In the genomic region with DNA sequence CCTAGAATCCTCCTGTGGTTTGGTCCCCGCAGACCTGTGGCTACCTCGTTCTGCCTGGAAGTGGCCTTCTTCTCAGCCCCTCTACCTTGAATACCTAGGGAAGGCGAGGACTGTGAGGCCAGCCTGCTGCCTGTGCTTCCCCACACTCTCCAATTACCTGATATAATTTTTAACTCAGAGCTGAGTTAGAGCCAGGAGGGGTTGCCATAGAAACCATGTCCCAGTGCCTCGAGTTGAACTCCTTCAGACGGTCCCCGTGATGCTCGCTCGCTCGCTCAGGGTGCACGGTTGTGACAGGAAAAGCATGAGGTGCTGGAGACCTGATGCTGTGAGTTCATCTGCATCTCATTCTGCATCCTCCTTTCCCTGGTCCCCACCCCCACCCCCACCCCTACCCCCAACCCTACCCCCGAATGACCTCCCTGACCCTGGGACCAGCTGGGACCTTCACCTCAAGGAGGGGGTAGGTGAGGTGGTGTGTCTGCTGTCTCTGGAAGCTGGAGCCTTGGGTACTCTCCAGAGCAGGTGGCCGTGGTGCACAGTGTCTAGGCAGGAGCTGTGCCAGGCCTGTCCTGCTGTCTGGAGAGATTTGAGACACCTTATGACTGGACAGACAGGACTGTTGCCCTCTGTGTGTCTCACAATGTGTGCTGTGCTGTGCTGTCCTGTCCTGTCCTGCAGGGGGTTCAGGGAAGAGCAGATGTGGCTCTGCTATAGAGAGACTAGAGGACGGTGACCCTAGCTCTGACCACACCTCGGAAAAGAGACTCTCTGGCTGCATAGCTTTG, we compare ENCODE assay signal across 13 mouse cellular contexts. TPM values are rescaled to one million over a fixed set of nuclear protein-coding genes. Genes with fewer than 3 reads are reported as not detected.
DNase-seq lines count a peak whose midpoint lies in the region; ATAC-seq lines count a peak whose summit lies in the region.
"Had no signal": no experiment of that assay in that cellular context is flagged by ENCODE, and none has a peak within 500 bp of the region (broad histone marks: within the 10 kb centered on the region; RNA-seq: fewer than 3 reads in every experiment).

No protein-coding gene starts in this region.

- no peak overlapping the region for H3K4me3 ChIP-seq in embryonic facial prominence, embryonic 12.5 days
- no peak overlapping the region for H3K4me3 ChIP-seq in embryonic facial prominence, embryonic 10.5 days

- WGBS in embryonic facial prominence, embryonic 12.5 days, result 51% methylated on average over 14 of the region's 14 CpGs
- WGBS in embryonic facial prominence, embryonic 10.5 days, result 57% methylated on average over 14 of the region's 14 CpGs

- no peaks in the 10 kb centered on the region for H3K36me3 ChIP-seq in embryonic facial prominence, embryonic 12.5 days
- no peaks in the 10 kb centered on the region for H3K36me3 ChIP-seq in embryonic facial prominence, embryonic 10.5 days (replicated peaks)

- no peaks in the 10 kb centered on the region for H3K27me3 ChIP-seq in embryonic facial prominence, embryonic 12.5 days
- no peaks in the 10 kb centered on the region for H3K27me3 ChIP-seq in embryonic facial prominence, embryonic 10.5 days (replicated peaks; ENCODE audit: low read depth, poor library complexity, severe bottlenecking)

- H3K4me1 ChIP-seq in embryonic facial prominence, embryonic 12.5 days, result peaks cover 8% of the 10 kb centered on the region; the same call in 1 of the 2 replicates
- peaks cover 17% of the 10 kb centered on the region for H3K4me1 ChIP-seq in embryonic facial prominence, embryonic 10.5 days

- H3K4me2 ChIP-seq in embryonic facial prominence, embryonic 12.5 days (replicated peaks), result no peak overlapping the region

- H3K9ac ChIP-seq in embryonic facial prominence, embryonic 12.5 days, result no peak overlapping the region

- ATAC-seq in embryonic facial prominence, embryonic 12.5 days (ENCODE audit: insufficient number of reproducible peaks, insufficient read depth, low FRiP score, low TSS enrichment), result 0 out of 2 replicates have a peak, but pooled peaks have one; percentile 57
- ATAC-seq in cerebellum, adult (ENCODE audit: insufficient number of reproducible peaks, low FRiP score, low TSS enrichment), result no peak

- H3K27ac ChIP-seq in embryonic facial prominence, embryonic 12.5 days, result no peak overlapping the region
- H3K27ac ChIP-seq in embryonic facial prominence, embryonic 10.5 days (replicated peaks), result no peak overlapping the region

- no peak for DNase-seq in embryonic facial prominence, embryonic 10.5 days (ENCODE audit: low spot score)
- peak; percentile 72 for DNase-seq in right cerebral cortex, adult 18-20 months
- DNase-seq in right cerebral cortex, postnatal 14 days, result no peak
- peak; percentile 20 for DNase-seq in kidney, postnatal 10 days
- DNase-seq in gastrocnemius, adult 8-10 months (ENCODE audit: low spot score in 2 of 2), result no peak
- DNase-seq in spleen, postnatal 14 days (ENCODE audit: low spot score in 2 of 2), result no peak
- DNase-seq: gastrocnemius, postnatal 14 days; heart, postnatal 10 days; layer of hippocampus, adult 9-11 months had no signal

- no peaks in the 10 kb centered on the region for H3K9me3 ChIP-seq in embryonic facial prominence, embryonic 12.5 days
- H3K9me3 ChIP-seq in embryonic facial prominence, embryonic 10.5 days, result no peaks in the 10 kb centered on the region

RNA-seq across cellular contexts. Expression of gene Lrtm2, which starts 16.8 kb away (rescaled TPM):
- 0.04 and 0.13 TPM in 2 replicates for polyA plus RNA-seq in embryonic facial prominence, embryonic 12.5 days (2016; fragmentation: Nextera tagmentation; extraction: Ambion mirVana)
- 0.04 TPM in 1 of 2 replicates, not detected in the other for polyA plus RNA-seq in embryonic facial prominence, embryonic 10.5 days (2016; fragmentation: Nextera tagmentation; extraction: Ambion mirVana)
- total RNA-seq in gastrocnemius, adult 8-10 months (2022), result under 1 TPM; 0.07 to 0.31 (median 0.19) TPM
- total RNA-seq: heart, postnatal 10 days had no signal
- polyA plus RNA-seq: embryonic facial prominence, embryonic 11.5 days; liver, embryonic 16.5 days had no signal

Comparison
In these comparisons a context has a peak if more than half of its experiments do, and no peak if none do; other contexts are left out.
1. DNase-seq: peak in right cerebral cortex, adult 18-20 months (single experiment) and kidney, postnatal 10 days (single experiment); none in embryonic facial prominence, embryonic 10.5 days (single experiment), right cerebral cortex, postnatal 14 days (single experiment), gastrocnemius, adult 8-10 months (0 of 2) and spleen, postnatal 14 days (0 of 2).